Mouse (Mus musculus): Measurements from ENCODE around the gene Gcgr. TPM values are rescaled to one million over a fixed set of nuclear protein-coding genes. Genes with fewer than 3 reads are reported as not detected.

Gene Gcgr
- polyA plus RNA-seq, 1 experiment from 2014 or later, result 0.76 TPM

- WGBS, result 62% methylated on average over 4 of the region's 4 CpGs
- no peak overlapping the region for H3K9ac ChIP-seq (replicated peaks; ENCODE audit: low read depth)
- DNase-seq (ENCODE audit: low spot score), result peak; percentile 96
- no peaks in the 10 kb centered on the region for H3K9me3 ChIP-seq (ENCODE audit: low read length)
- H3K4me2 ChIP-seq (replicated peaks; ENCODE audit: low read depth, low read length), result no peak overlapping the region
- H3K27me3 ChIP-seq (replicated peaks; ENCODE audit: insufficient read depth, low read length), result no peaks in the 10 kb centered on the region
- peaks cover 9% of the 10 kb centered on the region for H3K4me1 ChIP-seq (ENCODE audit: insufficient read depth, low read depth, low read length)
- no peaks in the 10 kb centered on the region; the same call in 1 of the 2 replicates for H3K36me3 ChIP-seq (ENCODE audit: insufficient read depth, low read length)
- H3K27ac ChIP-seq (ENCODE audit: low read length), result no peak overlapping the region
- no peak overlapping the region for H3K4me3 ChIP-seq (ENCODE audit: low read depth, low read length)
- ATAC-seq, result peak; percentile 29
- TF ChIP-seq EP300 (IDR thresholded peaks at IDR 0.05), result no peak
- TF ChIP-seq CTCF (IDR thresholded peaks at IDR 0.05), result peak; percentile 92
These were observed 41.3 kb upstream of the Gcgr start for GRCm38 (mm10) chr11:120489054-120489761.

DNA sequence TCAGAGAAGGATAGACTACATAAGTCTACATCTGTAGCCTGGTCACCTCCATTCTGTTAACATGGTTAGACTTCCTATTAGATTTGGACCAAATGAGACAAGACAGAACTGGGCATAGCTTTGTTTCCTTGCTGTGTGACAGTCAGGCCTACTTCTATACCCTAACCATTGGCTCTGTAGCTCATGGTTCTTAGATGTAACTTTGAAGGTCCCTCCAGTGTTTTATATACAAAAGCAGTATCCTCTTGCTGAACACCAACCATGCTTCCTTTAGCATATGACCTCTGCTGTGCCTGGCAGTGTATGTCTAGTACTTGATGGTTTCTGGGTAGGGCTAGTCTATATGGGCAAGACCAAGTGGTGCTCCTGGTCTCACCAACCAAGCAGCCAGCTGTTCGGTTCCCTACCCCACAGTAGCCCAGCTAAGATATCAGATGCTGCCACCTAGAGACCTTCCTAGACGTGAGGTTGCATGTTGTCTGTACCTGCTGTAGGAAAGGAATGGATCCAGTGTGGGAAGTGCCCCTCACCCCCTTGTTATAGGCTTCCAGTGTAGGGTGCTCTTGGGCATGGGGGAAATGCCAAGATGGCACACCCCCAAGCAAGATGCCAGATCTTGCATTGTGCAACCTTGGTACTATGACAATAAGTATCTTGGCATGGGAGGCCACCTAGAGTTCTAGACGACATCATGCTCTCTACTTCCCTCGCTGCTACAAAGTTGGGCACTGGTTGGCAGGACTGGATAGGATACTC is 40.0 kb upstream of the Gcgr start:
- no peak overlapping the region for H3K9ac ChIP-seq (replicated peaks; ENCODE audit: low read depth)

GRCm38 (mm10) chr11:120491317-120492023 is 39.0 kb upstream of the Gcgr start, which contains the start of gene Slc25a10:
Slc25a10 (plus strand) TSS chr11:120491840.
- H3K36me3 ChIP-seq (ENCODE audit: insufficient read depth, low read length), result peaks cover 18% of the 10 kb centered on the region
- H3K27ac ChIP-seq (ENCODE audit: low read length), result peak within 1 kb of the TSS; percentile 71
- DNase-seq (ENCODE audit: low spot score) (peak; percentile 96), ATAC-seq (peak; percentile 90)
- H3K4me2 ChIP-seq (replicated peaks; ENCODE audit: low read depth, low read length), result peak within 1 kb of the TSS; percentile 98
- under 1% methylated on average over 26 of the region's 35 CpGs for WGBS
- TF ChIP-seq CTCF (IDR thresholded peaks at IDR 0.05), result no peak
- no peak for TF ChIP-seq EP300 (IDR thresholded peaks at IDR 0.05)
- no peaks in the 10 kb centered on the region for H3K27me3 ChIP-seq (replicated peaks; ENCODE audit: insufficient read depth, low read length)
- H3K9ac ChIP-seq (replicated peaks; ENCODE audit: low read depth), result peak within 1 kb of the TSS; percentile 57
- H3K4me3 ChIP-seq (ENCODE audit: low read depth, low read length), result peak within 1 kb of the TSS; percentile 76
- peaks cover 9% of the 10 kb centered on the region for H3K4me1 ChIP-seq (ENCODE audit: insufficient read depth, low read depth, low read length)
- H3K9me3 ChIP-seq (ENCODE audit: low read length), result no peaks in the 10 kb centered on the region

More for the DNA sequence above, 40.0 kb upstream of the Gcgr start:
- H3K4me2 ChIP-seq (replicated peaks; ENCODE audit: low read depth, low read length), result 0 out of 2 replicates have a peak overlapping the region, but pooled peaks have one; percentile 98
- no peaks in the 10 kb centered on the region for H3K9me3 ChIP-seq (ENCODE audit: low read length)
- TF ChIP-seq EP300 (IDR thresholded peaks at IDR 0.05) (no peak), CTCF (IDR thresholded peaks at IDR 0.05) (peak; percentile 32; the same call in 1 of the 2 replicates)
- DNase-seq (ENCODE audit: low spot score) (peak; percentile 29), ATAC-seq (no peak)
- H3K27me3 ChIP-seq (replicated peaks; ENCODE audit: insufficient read depth, low read length), result no peaks in the 10 kb centered on the region
- peaks cover 9% of the 10 kb centered on the region for H3K36me3 ChIP-seq (ENCODE audit: insufficient read depth, low read length)
- peak overlapping the region; percentile 71; the same call in 1 of the 2 replicates for H3K27ac ChIP-seq (ENCODE audit: low read length)
- no peak overlapping the region for H3K4me3 ChIP-seq (ENCODE audit: low read depth, low read length)
- peaks cover 9% of the 10 kb centered on the region for H3K4me1 ChIP-seq (ENCODE audit: insufficient read depth, low read depth, low read length)
- WGBS, result 32% methylated on average over 4 of the region's 4 CpGs

DNA sequence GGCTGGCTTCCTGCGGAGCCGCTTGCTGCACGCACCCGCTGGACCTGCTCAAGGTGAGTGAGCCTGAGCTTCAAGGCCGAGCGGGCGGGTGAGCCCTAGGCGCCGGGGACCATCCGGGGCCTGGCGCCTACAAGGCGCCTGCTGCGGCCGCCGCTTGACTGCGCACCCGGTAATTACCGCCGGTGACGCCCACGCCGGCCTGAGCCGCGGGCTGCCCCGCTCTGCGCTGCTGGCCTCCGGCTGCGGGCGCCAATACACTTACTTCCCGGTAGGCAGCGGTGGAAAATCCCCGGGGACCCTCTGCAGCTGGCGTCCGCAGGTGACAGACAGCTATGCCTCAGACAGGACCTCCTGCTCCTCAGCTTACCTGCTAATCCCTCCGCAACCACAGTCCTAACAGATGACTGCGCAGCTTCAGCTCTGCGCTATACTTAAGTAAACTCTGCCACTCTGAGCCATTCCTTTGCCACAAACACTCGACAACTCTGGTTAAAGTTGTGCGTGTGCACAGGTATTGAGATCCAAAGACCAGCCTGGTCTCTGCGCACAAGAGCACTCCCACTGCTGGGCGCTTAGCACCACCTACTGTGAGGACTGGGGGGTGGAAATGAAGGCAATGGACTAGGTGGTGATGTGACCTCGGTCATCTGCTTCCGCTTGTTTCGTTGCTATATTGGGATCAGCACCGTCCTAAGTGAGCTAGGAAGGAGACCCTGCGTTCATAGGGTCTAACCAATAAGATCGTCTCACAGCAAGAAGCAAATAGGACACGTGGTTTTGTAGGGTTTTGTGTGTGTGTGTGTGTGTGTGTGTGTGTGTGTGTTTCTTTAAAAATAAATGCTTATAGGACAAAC is 38.2 kb upstream of the Gcgr start:
- H3K4me1 ChIP-seq (ENCODE audit: insufficient read depth, low read depth, low read length), result peaks cover 9% of the 10 kb centered on the region
- peaks cover 22% of the 10 kb centered on the region for H3K36me3 ChIP-seq (ENCODE audit: insufficient read depth, low read length)
- peak overlapping the region; percentile 76 for H3K4me3 ChIP-seq (ENCODE audit: low read depth, low read length)
- H3K9me3 ChIP-seq (ENCODE audit: low read length), result no peaks in the 10 kb centered on the region
- H3K4me2 ChIP-seq (replicated peaks; ENCODE audit: low read depth, low read length), result peak overlapping the region; percentile 98
- ATAC-seq (peak; percentile 44), DNase-seq (ENCODE audit: low spot score) (peak; percentile 70)
- peak overlapping the region; percentile 57 for H3K9ac ChIP-seq (replicated peaks; ENCODE audit: low read depth)
- peak overlapping the region; percentile 71 for H3K27ac ChIP-seq (ENCODE audit: low read length)
- WGBS, result 1% methylated on average over 45 of the region's 48 CpGs
- TF ChIP-seq EP300 (IDR thresholded peaks at IDR 0.05) (no peak), CTCF (IDR thresholded peaks at IDR 0.05) (peak; percentile 56)
- H3K27me3 ChIP-seq (replicated peaks; ENCODE audit: insufficient read depth, low read length), result no peaks in the 10 kb centered on the region

- TF ChIP-seq CTCF (IDR thresholded peaks at IDR 0.05), result no peak
- no peak for TF ChIP-seq EP300 (IDR thresholded peaks at IDR 0.05)
- Histone ChIP-seq H3K9me3 (ENCODE audit: low read length) (no peaks in the 10 kb centered on the region), H3K36me3 (ENCODE audit: insufficient read depth, low read length) (peaks cover 22% of the 10 kb centered on the region), H3K4me1 (ENCODE audit: insufficient read depth, low read depth, low read length) (peaks cover 9% of the 10 kb centered on the region), H3K4me3 (ENCODE audit: low read depth, low read length) (peak overlapping the region; percentile 76; the same call in 1 of the 2 replicates), H3K9ac (replicated peaks; ENCODE audit: low read depth) (peak overlapping the region; percentile 57; the same call in 1 of the 2 replicates), H3K27ac (ENCODE audit: low read length) (peak overlapping the region; percentile 71), H3K27me3 (replicated peaks; ENCODE audit: insufficient read depth, low read length) (no peaks in the 10 kb centered on the region), H3K4me2 (replicated peaks; ENCODE audit: low read depth, low read length) (peak overlapping the region; percentile 98)
- ATAC-seq (no peak), DNase-seq (ENCODE audit: low spot score) (peak; percentile 33)
- WGBS, result 18% methylated on average over 3 of the region's 3 CpGs
These were observed 37.7 kb upstream of the Gcgr start for GRCm38 (mm10) chr11:120492878-120493203.

Measured in lung, postnatal 0 days (tissue).